Mouse (Mus musculus) hindbrain, embryonic 11.5 days (tissue): Measurements from ENCODE around the gene Scaf4. TPM values are rescaled to one million over a fixed set of nuclear protein-coding genes. Genes with fewer than 3 reads are reported as not detected.

ENCODE experiments used
- ATAC-seq: fragments of 200-750 bp; cut with Nextera tagmentation; 2 replicates; pipeline ENCODE4 v1.8.0; 2017; ENCODE audit warnings: mild to moderate bottlenecking, moderate TSS enrichment, moderate library complexity; ENCODE audit not compliant: low FRiP score
- DNase-seq: peaks from one replicate; pipeline ENCODE4 v3.0.0-alpha.2; 2015; ENCODE audit warnings: low spot score
- H3K27ac ChIP-seq: fragments of 300-500 bp; sonication (generic); 2 replicates; pipeline ENCODE4 v1.5.1; 2014; ENCODE audit warnings: mild to moderate bottlenecking, low read depth, low read length
- H3K27me3 ChIP-seq: fragments of 300-500 bp; sonication (generic); 2 replicates; pipeline ENCODE4 v1.6.1; 2014; ENCODE audit warnings: mild to moderate bottlenecking, low read length, moderate library complexity, mixed read lengths; ENCODE audit not compliant: control insufficient read depth, insufficient read depth
- H3K36me3 ChIP-seq: fragments of 300-500 bp; sonication (generic); 2 replicates; pipeline ENCODE4 v1.6.1; 2014; ENCODE audit warnings: mild to moderate bottlenecking, low read length, moderate library complexity, mixed read lengths; ENCODE audit not compliant: control insufficient read depth, insufficient read depth
- H3K4me1 ChIP-seq: fragments of 300-500 bp; sonication (generic); replicated peaks from 2 replicates; pipeline ENCODE4 v1.6.1; 2014; ENCODE audit warnings: low read length, mixed read lengths; ENCODE audit not compliant: control insufficient read depth, insufficient read depth
- H3K4me2 ChIP-seq: fragments of 300-500 bp; sonication (generic); replicated peaks from 2 replicates; pipeline ENCODE4 v1.6.1; 2014; ENCODE audit warnings: mild to moderate bottlenecking, low read depth, low read length
- H3K4me3 ChIP-seq: fragments of 300-500 bp; sonication (generic); 2 replicates; pipeline ENCODE4 v1.5.1; 2014; ENCODE audit warnings: low read depth, low read length
- H3K9ac ChIP-seq: fragments of 300-500 bp; sonication (generic); 2 replicates; pipeline ENCODE4 v1.6.1; 2014; ENCODE audit warnings: low read depth, low read length
- H3K9me3 ChIP-seq: fragments of 300-500 bp; sonication (generic); 2 replicates; pipeline ENCODE4 v1.6.1; 2016; ENCODE audit warnings: low read length; ENCODE audit not compliant: control insufficient read depth
- WGBS: fragments of 180-500 bp; shearing (Covaris S2); extraction: QIAGEN DNeasy Blood & Tissue Kit; methylation state at CpG from one replicate; pipeline ENCODE4 v1.1.7; 2014; 5-methylcytosine and 5-hydroxymethylcytosine counted together
- polyA plus RNA-seq: library from polyadenylated mRNA; unstranded; fragments of >200 nt; fragmentation: Nextera tagmentation; extraction: Ambion mirVana; gene quantifications from 2 replicates; pipeline ENCODE4 v1.2.1, GENCODE M21; 2014

The Scaf4 gene
- polyA plus RNA-seq, 1 experiment from 2014 or later, result 29.6 TPM

DNA sequence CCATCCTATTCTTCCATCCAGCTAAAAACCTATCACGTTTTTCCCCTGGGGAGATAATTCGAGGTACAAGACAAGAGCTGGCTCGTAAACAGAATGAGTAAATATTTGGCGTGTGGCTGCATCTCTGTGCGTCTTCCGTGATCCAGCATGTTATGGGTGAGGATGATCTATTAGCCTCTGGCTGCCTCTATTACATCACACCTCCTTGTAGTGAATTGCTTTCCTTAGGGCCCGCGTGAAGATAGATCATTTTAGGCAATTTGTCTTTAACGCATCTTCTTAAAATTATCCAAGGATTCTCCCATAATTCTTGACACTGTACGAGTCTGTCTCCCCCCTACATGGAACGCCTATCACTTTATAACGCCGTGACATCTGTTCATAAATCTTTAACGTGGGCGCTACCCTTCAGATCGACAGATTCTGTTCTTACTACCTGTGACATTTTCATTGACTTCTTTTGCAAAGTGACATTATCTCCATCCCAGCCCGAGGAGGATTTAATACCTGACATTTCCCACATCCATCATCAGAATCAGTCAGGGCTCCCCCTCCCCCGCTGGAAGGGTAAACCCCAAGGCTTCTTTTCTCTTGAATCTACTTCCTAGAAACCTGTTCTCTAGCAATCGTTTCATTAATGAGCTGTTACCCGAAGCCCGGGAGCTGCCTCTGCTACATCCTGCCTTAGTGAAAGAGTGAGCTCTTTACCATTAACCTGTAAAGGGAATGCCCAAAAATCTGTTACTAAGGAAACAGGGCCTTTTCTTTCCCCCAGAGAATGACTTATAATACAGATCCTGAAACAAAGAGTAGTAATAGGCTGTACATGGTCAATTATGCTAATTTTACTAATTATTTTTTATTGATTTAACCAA lies 14.4 kb upstream of the Scaf4 start:
- Histone ChIP-seq H3K4me2 (peak overlapping the region; percentile 17; the same call in 1 of the 2 replicates), H3K36me3 (no peaks in the 10 kb centered on the region), H3K4me3 (no peak overlapping the region), H3K27me3 (no peaks in the 10 kb centered on the region; the same call in 1 of the 2 replicates), H3K9me3 (no peaks in the 10 kb centered on the region), H3K4me1 (no peaks in the 10 kb centered on the region), H3K27ac (no peak overlapping the region), H3K9ac (no peak overlapping the region)
- WGBS, result 13% methylated on average over 21 of the region's 21 CpGs
- ATAC-seq (0 out of 2 replicates have a peak, but pooled peaks have one; percentile 36), DNase-seq (no peak)

DNA sequence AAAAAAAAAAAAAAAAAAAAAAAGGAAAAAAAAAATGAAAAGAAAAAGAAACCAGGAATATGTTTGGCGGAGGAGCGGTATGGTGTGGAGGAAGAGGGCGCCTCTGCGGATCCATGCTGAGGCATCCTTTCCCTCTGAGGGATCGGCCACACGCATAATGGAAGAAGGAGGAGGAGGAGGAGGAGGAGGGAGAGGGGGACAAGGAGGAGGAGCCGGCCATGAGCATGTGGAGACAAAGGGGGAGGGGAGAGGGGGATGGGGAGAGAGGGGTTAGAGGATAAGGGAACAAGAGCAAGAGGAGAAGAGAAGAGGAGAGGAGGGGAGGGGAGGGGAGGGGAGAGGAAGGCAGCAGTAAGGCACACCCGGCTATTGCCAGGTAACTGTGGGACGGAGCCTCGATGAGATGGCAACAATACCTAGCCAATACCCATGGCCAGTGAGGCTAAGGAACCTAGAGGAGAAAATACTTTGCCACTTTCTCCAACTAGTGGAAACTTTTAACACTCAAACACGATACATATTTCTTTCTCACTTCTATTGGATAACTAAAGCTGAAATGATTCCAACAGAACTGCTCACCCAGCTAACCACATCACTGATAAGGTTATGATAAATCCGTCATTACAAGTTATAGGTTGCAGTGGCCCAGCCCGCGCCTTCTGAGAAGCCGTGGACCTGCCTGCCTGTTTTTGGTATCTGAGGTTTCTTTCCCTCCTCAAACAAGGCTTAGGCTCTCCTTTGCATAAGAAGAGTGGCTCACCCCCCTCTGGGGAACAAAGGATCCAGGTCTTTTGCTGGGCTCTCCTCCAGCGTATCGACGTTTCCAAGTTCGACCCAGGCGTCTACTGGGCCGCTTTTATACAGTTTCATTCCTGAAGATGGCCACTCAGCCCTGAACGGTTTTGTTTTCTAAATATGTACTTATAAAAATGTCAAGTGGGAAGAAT lies 13.4 kb upstream of the Scaf4 start:
- Histone ChIP-seq H3K4me2 (no peak overlapping the region), H3K27ac (no peak overlapping the region), H3K4me1 (no peaks in the 10 kb centered on the region), H3K27me3 (no peaks in the 10 kb centered on the region; the same call in 1 of the 2 replicates), H3K9me3 (no peaks in the 10 kb centered on the region), H3K36me3 (no peaks in the 10 kb centered on the region), H3K4me3 (no peak overlapping the region), H3K9ac (no peak overlapping the region)
- WGBS, result 18% methylated on average over 20 of the region's 22 CpGs
- ATAC-seq (peak; percentile 58), DNase-seq (peak; percentile 28)

GRCm38 (mm10) chr16:90291675-90292074 lies 7.4 kb upstream of the Scaf4 start:
- WGBS, result 65% methylated on average over 6 of the region's 6 CpGs
- Histone ChIP-seq H3K27me3 (no peaks in the 10 kb centered on the region), H3K36me3 (no peaks in the 10 kb centered on the region)

GRCm38 (mm10) chr16:90290962-90291361 lies 6.7 kb upstream of the Scaf4 start:
- no peaks in the 10 kb centered on the region for H3K4me1 ChIP-seq
- 63% methylated on average over 9 of the region's 9 CpGs for WGBS
- DNase-seq, result no peak
- no peaks in the 10 kb centered on the region for H3K9me3 ChIP-seq
- H3K36me3 ChIP-seq, result no peaks in the 10 kb centered on the region
- ATAC-seq, result no peak
- no peak overlapping the region for H3K4me3 ChIP-seq
- no peak overlapping the region for H3K27ac ChIP-seq
- H3K4me2 ChIP-seq, result no peak overlapping the region
- H3K27me3 ChIP-seq, result no peaks in the 10 kb centered on the region
- no peak overlapping the region for H3K9ac ChIP-seq

More at GRCm38 (mm10) chr16:90291675-90292074, 7.4 kb upstream of the Scaf4 start:
- Histone ChIP-seq H3K27ac (no peak overlapping the region), H3K4me3 (no peak overlapping the region), H3K4me2 (no peak overlapping the region), H3K4me1 (no peaks in the 10 kb centered on the region), H3K9me3 (no peaks in the 10 kb centered on the region), H3K9ac (no peak overlapping the region)
- ATAC-seq (no peak), DNase-seq (no peak)

GRCm38 (mm10) chr16:90284916-90285315 lies 613 bp upstream of the Scaf4 start:
- WGBS, result 5% methylated on average over 15 of the region's 15 CpGs
- no peaks in the 10 kb centered on the region for H3K36me3 ChIP-seq
- ATAC-seq (peak; percentile 19; the same call in 1 of the 2 replicates), DNase-seq (no peak)
- H3K9ac ChIP-seq, result peak overlapping the region; percentile 90
- peak overlapping the region; percentile 89 for H3K4me2 ChIP-seq
- no peak overlapping the region for H3K27ac ChIP-seq
- H3K4me1 ChIP-seq, result peaks cover 2% of the 10 kb centered on the region; the same call in 1 of the 2 replicates
- H3K27me3 ChIP-seq, result no peaks in the 10 kb centered on the region
- H3K4me3 ChIP-seq, result peak overlapping the region; percentile 93
- H3K9me3 ChIP-seq, result no peaks in the 10 kb centered on the region

- no peaks in the 10 kb centered on the region for H3K27me3 ChIP-seq
- H3K9me3 ChIP-seq, result no peaks in the 10 kb centered on the region
- DNase-seq (peak; percentile 66), ATAC-seq (peak; percentile 25; the same call in 1 of the 2 replicates)
- no peaks in the 10 kb centered on the region for H3K36me3 ChIP-seq
- H3K9ac ChIP-seq, result peak overlapping the region; percentile 90
- H3K4me2 ChIP-seq, result peak overlapping the region; percentile 89
- H3K4me3 ChIP-seq, result peak overlapping the region; percentile 93
- peaks cover 2% of the 10 kb centered on the region; the same call in 1 of the 2 replicates for H3K4me1 ChIP-seq
- under 1% methylated on average over 43 of the region's 53 CpGs for WGBS
- peak overlapping the region; percentile 94 for H3K27ac ChIP-seq
Measured at GRCm38 (mm10) chr16:90283266-90283904, 918 bp downstream of the Scaf4 start.

DNA sequence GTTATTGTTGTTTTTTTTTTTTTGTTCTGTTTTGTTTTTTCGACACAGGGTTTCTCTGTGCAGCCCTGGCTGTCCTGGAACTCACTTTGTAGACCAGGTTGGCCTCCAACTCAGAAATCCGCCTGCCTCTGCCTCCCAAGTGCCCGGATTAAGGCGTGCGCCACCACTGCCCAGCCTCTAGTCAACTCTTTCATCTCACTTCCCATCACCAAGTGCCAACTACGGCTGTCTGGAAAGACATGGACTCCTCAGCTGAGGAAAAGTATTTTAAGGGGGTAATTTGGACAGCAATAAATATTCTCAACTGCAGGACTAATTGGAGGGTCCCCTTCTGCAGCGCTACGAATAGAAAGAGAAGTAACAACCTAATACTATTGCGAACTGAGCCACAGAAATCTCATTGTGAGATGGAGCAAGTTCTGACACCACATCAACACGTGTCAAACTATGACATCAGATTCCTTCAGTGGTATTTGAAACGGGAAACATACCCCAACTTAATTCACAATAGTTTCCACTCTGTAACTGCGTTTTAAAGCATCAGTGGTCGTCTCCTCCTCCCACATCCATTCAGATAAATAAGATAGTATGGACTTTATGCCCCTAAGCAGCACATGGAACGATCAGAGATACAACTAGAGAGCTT lies 1.6 kb downstream of the Scaf4 start:
- no peak for DNase-seq
- peaks cover 2% of the 10 kb centered on the region; the same call in 1 of the 2 replicates for H3K4me1 ChIP-seq
- 38% methylated on average over 14 of the region's 14 CpGs for WGBS

DNA sequence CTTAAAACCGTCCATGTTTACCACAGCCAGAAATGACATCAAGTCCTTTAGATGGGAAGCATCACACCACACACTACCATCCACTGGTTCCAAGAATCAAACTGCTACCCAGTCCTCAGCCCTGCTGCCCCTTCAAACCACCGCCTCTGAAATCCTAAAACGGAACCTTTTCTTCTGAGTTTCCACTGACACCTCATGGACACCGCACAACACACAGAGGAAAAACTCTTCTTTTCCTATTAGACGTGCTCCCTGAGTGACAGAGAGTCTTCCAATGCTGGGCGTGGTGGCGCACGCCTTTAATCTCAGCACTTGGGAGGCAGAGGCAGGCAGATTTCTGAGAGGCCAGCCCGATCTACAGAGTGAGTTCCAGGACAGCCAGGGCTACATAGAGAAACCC lies 2.9 kb downstream of the Scaf4 start:
- Histone ChIP-seq H3K4me3 (no peak overlapping the region), H3K9me3 (no peaks in the 10 kb centered on the region), H3K4me2 (no peak overlapping the region), H3K36me3 (no peaks in the 10 kb centered on the region), H3K9ac (no peak overlapping the region), H3K27ac (no peak overlapping the region), H3K4me1 (peaks cover 2% of the 10 kb centered on the region; the same call in 1 of the 2 replicates), H3K27me3 (no peaks in the 10 kb centered on the region)
- DNase-seq (no peak), ATAC-seq (no peak)
- WGBS, result 93% methylated on average over 9 of the region's 9 CpGs

More for the DNA sequence above, 1.6 kb downstream of the Scaf4 start:
- H3K4me3 ChIP-seq, result peak overlapping the region; percentile 93
- H3K36me3 ChIP-seq, result no peaks in the 10 kb centered on the region
- peak overlapping the region; percentile 90 for H3K9ac ChIP-seq
- no peaks in the 10 kb centered on the region for H3K27me3 ChIP-seq
- no peaks in the 10 kb centered on the region for H3K9me3 ChIP-seq
- no peak overlapping the region for H3K27ac ChIP-seq
- ATAC-seq, result no peak
- peak overlapping the region; percentile 89 for H3K4me2 ChIP-seq
